Mouse (Mus musculus): ENCODE measurements around the gene Fgf22.

GRCm38 (mm10) chr10:79748496-79748895 is 6.4 kb upstream of the Fgf22 start:
- TF ChIP-seq POLR2A (IDR thresholded peaks at IDR 0.05; ENCODE audit: borderline replicate concordance, insufficient read depth, low read length) = no peak
- TF ChIP-seq CTCF (IDR thresholded peaks at IDR 0.05; ENCODE audit: borderline replicate concordance, insufficient read depth, low read depth, low read length) = no peak

Data from cerebellum, adult 2 months (tissue).